Mouse (Mus musculus): Measurements from ENCODE around the gene Wnk4.

- TF ChIP-seq CTCF (IDR thresholded peaks at IDR 0.05; ENCODE audit: low read depth) (no peak), EP300 (IDR thresholded peaks at IDR 0.05; ENCODE audit: low read depth) (no peak)
These were observed 43.4 kb upstream of the Wnk4 start for GRCm38 (mm10) chr11:101216936-101217335.

Measured in liver, embryonic 14.5 days (tissue).